Mouse (Mus musculus) lung, postnatal 14 days (tissue): ENCODE measurements around the gene Coq8a.
A peak's percentile ranks its signal among the peaks of the same experiment; 100 is the strongest.

Experiments used
- DNase-seq: peaks from one replicate; pipeline ENCODE4 v3.0.0; 2021

Gene Coq8a

GRCm38 (mm10) chr1:180173017-180173416, 26.4 kb downstream of the Coq8a start:
- no peak for DNase-seq

DNA sequence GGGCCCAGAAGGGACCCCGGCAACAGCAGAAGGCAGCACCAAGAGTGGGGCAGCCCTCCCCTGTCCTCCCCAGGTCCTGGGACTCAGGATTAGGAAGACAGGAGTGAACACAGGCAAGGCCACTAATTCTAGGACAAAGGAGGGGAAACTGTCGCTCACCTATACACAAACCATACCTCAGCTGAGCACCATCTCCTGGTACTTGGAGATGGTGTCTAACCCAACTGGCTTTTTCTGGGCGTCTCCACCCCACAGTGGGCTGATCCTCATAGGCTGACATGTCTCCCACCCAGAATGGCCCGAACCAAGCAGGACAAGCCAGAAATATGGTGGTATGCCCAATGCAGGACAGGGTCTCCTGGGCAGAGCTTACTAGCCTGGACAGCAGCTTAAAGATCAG, 26.8 kb downstream of the Coq8a start:
- no peak for DNase-seq

DNA sequence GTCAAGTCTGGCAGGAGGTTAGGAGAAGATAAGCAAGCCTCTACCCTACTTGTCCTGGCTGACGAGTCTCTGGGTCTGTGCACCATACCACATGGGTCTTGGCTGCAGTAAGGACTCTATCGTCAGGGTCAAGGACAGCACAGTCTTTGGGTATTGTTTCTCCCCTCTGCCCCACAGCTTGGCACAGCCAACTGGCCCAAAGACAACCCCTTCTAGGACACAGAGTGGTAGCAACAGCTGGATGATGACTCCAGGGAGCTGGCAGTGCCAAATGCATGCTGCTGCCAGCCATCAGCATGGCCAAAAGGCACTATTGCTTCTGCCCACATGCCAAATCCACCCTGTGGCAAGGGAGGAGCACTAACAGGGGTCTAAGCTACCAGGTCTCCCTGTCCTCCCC, 27.5 kb downstream of the Coq8a start:
- DNase-seq = no peak

DNA sequence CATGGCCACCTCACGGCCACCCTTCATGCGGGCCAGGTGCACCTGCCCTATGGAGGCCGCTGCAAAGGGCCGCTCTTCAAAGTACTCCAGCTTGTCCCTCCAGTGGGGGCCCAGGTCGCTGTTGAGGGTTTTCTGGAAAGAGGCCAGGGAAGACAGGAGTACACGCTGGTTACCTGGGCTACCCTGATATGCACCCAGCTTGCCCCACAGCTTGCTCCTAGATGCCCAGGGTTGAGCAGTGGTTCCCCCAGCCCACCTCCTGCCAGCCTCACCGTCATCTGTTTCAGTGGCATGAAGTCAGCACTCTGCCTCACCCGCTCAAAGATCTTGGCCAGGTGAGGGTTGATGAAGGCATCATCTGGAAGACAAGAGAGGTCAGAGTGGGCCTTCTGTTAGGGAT, 29.3 kb downstream of the Coq8a start:
- no peak for DNase-seq

- no peak for DNase-seq
Measured at GRCm38 (mm10) chr1:180169161-180169560, 30.2 kb downstream of the Coq8a start.

GRCm38 (mm10) chr1:180168294-180168693, 31.1 kb downstream of the Coq8a start:
- no peak for DNase-seq

- DNase-seq = no peak
Measured at GRCm38 (mm10) chr1:180166533-180166932, 32.9 kb downstream of the Coq8a start.

- no peak for DNase-seq
Measured at GRCm38 (mm10) chr1:180162986-180163385, 36.4 kb downstream of the Coq8a start.

- DNase-seq = no peak
Measured at GRCm38 (mm10) chr1:180161566-180162355, 37.6 kb downstream of the Coq8a start.

DNA sequence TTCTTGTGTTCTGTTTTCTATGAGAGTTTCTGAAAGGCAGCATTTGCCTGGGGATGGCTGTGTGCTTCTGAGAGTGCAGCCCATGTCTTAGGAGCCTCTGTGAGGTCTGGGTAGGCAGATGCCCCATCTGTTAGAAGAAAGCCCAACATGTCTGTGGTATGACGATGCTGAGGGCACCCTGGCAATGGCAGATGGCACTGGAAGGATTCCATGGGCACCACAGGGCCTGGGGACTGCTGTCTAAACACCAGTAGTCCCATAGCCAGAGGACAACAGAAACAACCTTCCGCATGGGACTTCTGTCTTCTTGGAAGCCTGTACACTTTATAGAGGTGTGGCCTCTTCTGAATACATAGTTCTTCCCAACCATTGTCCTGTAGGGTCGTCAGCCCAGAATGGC, 38.2 kb downstream of the Coq8a start:
- DNase-seq = no peak

DNA sequence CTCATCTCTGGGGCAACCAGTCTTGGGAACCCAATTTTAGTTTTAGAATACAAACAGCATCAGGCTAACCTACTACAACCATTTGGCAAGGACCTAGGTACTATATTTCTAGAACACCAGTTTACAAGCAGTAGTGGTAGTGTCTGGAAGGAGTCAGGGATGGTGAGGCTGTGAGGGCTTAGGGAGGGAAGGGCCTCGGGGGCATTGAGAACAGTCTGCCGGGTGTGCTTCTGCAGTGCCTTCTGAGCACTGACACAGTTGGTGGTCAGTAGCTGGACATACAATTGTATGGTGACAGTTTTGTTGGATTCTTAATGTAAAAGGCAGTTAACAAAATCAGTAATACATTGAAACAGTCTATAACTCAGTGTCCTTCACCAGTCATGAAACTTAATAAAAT, 38.9 kb downstream of the Coq8a start:
- DNase-seq = no peak

DNA sequence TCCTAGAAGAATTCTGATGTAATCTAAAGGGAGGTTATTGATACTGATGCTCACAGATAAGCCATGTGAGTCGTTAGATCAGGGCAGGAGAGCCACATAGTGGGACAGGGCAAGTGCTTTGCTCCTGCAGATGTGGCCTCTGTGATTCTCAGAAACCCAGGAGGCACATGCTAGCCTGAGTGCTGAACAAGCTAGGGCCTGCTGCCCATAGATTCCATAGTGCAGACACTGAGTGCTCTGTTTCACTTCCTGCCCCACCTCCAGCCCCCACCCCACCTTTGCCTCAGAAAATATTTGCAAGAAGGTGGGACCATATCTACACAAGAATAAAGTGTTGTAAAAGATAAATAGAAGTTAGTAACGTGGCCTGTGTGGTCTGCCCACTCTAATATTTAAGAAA, 40.8 kb downstream of the Coq8a start:
- no peak for DNase-seq

DNA sequence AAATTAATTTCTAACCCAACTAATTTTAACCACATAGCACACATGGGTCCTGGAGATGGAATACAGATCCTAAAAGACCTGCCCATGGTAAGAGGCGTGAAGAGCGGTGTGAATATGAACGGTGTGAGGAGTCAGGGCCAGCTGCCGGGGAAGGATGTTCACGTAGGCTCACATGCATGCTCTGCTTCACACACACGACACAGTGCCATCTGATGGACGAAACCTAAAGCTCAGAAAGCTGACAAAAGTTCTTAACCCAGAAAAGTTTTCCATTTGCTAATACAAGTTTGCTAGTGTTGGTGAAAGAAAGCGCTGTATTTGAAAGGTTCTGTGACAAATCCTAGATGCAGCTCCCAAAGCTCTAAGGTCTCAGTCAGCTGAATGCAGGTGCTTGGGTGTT, 48.2 kb downstream of the Coq8a start:
- no peak for DNase-seq

DNA sequence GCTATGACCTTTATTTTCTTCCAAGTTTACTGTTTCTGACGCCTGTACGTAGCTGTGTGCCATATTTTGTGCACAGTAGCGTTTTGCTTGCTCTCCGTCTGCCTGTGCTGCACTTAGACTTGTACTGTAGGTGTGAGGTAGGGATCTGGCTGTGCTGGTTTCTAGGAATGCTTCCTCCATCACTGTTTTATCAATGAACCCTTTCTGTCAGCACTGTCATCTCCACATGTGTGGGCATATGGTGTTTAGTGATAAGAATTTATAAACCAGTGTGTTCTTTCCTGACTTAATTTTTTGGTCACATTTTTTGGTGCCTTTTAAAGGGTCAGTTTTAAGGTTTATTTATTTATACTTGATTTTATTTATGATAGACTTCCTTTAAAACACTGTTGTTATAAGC, 50.8 kb downstream of the Coq8a start:
- no peak for DNase-seq

- DNase-seq = no peak
Measured at GRCm38 (mm10) chr1:180148036-180148435, 51.4 kb downstream of the Coq8a start.

DNA sequence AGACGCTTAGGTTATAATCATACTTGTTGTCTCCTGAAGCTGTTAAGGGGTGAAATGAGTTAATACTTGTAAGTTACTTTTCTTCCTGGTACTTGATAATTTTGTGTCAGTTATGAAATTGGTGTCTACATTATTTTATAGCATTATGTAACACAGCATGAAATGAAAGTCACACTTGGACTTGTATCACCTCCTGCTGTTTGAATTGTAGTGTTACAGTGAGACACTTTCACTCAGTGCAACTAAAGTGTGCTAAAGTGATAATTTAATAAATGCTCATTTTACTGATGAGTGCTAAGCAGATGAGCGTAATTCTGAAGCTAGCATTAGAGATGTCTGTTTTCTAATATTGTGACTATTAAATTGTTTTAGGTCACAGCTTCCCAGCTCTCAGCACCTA, 58.4 kb downstream of the Coq8a start:
- no peak for DNase-seq

DNA sequence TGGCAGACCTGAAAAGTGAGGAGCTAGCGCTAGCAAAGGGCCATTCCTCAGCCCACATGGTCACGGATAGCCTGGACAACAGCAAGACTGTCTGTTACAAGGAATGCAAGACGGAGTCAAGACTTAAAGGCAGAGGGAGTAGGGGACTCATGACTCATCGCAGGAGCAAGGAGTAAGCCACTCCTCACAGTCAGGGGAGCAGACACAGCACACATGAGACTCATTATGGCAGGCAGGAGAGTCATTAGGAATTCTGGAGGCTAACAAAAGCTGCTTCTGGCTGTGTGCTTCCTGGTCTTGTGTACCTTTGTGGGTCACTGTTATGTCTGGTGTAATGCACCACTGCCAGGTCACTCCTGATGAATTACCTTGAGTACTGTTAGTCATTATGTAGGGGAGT, 60.2 kb downstream of the Coq8a start:
- no peak for DNase-seq

DNA sequence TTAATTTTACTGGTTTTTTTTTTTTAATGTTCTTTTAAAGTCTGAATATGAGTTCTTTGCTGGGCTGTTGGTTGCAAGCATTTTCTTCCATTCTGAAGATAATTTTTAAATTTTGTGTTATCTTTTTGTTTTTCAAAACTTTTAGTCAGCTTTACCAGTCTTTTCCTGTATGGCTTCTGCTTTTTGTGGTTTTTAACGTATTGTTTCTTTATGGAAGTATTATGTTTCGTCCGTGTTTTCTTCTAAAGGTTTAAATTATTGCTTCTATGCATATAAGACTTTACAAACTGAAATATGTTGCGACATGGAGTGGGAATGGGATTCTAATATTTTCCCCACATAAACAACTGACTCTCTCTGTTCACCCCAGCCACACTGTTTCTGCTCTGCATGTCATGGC, 67.2 kb downstream of the Coq8a start:
- DNase-seq = no peak

DNA sequence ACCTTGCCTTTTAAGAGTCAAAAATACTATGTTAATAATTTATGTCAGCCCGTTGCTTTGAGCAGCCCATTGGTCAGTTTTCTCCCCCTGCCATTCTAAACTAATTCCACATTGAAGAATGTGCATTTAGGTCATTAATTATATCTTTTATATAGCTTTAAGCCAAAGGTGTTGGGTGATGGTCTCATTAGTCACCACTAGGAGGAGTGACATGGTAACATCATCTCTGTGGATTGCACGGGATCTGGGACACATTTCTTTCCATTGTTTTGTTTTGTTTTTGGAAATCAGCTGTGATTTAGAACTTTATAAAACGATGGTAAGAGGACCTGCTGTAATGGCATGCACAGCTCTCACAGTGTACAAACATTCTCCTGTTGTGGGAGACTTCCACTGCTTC, 68.0 kb downstream of the Coq8a start:
- DNase-seq = no peak

DNA sequence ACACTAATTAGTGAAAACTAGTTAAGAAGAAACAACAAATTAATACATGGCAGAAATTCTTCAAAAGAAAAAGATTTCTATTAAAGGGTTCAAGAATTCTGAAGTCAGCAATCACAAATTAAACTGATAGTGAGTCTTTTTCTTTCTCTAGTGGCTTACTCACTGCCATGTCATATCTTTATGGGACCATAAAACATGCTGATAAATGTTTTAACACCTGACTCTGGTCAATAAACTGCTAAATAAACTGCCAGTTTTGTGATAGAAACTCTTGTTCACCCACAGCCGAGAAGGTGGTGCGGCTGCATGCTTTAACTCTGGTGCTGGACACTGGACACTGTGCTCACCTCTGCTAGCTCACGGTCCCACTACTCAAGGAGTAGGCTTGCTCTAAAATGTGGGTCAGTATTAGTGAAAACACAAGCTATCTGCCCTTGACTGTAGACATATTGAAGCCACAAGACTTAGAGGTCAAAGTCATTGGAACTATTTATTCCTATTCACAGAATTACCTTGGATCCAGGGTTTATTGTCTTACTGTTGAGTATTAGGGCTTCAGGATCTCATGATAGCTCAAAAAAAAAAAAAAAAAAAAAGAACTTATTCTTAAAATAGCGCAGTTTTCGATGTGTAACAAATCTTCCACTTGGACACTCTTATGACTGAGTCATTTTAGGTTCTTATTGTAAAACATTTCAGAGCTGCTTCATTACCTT, 71.2 kb downstream of the Coq8a start:
- DNase-seq = no peak

- no peak for DNase-seq
Measured at GRCm38 (mm10) chr1:180118233-180118632, 81.2 kb downstream of the Coq8a start.

GRCm38 (mm10) chr1:180116525-180116924, 82.9 kb downstream of the Coq8a start:
- DNase-seq = peak; percentile 27
